In the genomic region with DNA sequence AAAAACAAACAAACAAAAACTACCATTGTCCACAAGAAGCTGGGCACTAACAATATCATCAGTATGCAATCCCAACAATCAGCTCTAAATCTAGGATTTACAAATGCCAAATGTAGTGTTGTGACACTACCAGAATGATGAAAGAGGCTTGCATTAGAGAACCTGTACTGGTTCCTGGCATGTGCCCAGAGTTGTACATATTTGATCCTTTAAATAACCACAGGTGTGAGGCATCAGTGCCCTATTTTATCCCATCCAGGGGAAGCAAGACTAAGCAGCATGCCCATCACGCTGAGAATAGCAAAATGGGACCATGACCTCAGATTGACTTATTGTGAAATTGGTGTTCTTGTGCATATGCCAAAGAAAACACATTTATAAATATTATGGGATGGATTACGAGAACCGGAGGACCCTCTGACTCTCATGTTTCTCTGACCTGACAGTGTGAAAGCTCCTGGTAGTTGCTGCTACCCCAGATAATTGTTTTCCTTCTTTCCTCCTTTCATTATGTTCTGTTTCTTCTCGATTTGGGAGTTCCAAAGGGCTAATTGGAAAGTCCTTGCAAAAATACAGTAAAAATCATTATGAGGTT, we compare ENCODE assay signal across 18 mouse cellular contexts.
A peak's percentile ranks its signal among the peaks of the same experiment; 100 is the strongest.
DNase-seq lines count a peak whose midpoint lies in the region; ATAC-seq and TF ChIP-seq lines count a peak whose summit lies in the region.
"Had no signal": no experiment of that assay in that cellular context is flagged by ENCODE, and none has a peak within 500 bp of the region (broad histone marks: within the 10 kb centered on the region; RNA-seq: fewer than 3 reads in every experiment).

No protein-coding gene starts in this region.

- no peak for TF ChIP-seq POLR2A in liver, adult 2 months (IDR thresholded peaks at IDR 0.05; ENCODE audit: extremely low read depth, insufficient read depth, low read length)

- TF ChIP-seq CTCF in liver, adult 2 months (IDR thresholded peaks at IDR 0.05; ENCODE audit: low read depth, low read length): no peak

- H3K79me2 ChIP-seq in liver, adult 2 months (ENCODE audit: control insufficient read depth, insufficient read depth, low read length): no peaks in the 10 kb centered on the region

- H3K4me3 ChIP-seq in embryonic facial prominence, embryonic 14.5 days (ENCODE audit: low read depth, low read length): no peak overlapping the region
- no peak overlapping the region for H3K4me3 ChIP-seq in embryonic facial prominence, embryonic 10.5 days
- H3K4me3 ChIP-seq in liver, adult 2 months (ENCODE audit: insufficient read depth, low read depth, low read length): no peak overlapping the region
- H3K4me3 ChIP-seq in liver, embryonic 12.5 days: no peak overlapping the region
- H3K4me3 ChIP-seq: forebrain, embryonic 12.5 days; heart, adult 2 months; hindbrain, embryonic 12.5 days; limb, embryonic 15.5 days had no signal

- H3K4me1 ChIP-seq in embryonic facial prominence, embryonic 14.5 days (ENCODE audit: control insufficient read depth, insufficient read depth, low read length): no peaks in the 10 kb centered on the region
- H3K4me1 ChIP-seq in embryonic facial prominence, embryonic 10.5 days: no peaks in the 10 kb centered on the region
- H3K4me1 ChIP-seq in liver, adult 2 months (ENCODE audit: control insufficient read depth, insufficient read depth, low read length): peaks cover 6% of the 10 kb centered on the region; the same call in 1 of the 2 replicates
- H3K4me1 ChIP-seq in liver, embryonic 12.5 days: no peaks in the 10 kb centered on the region
- H3K4me1 ChIP-seq: hindbrain, embryonic 12.5 days; limb, embryonic 15.5 days had no signal

- peak; percentile 42 for DNase-seq in embryonic facial prominence, embryonic 14.5 days (ENCODE audit: low spot score)
- no peak for DNase-seq in embryonic facial prominence, embryonic 10.5 days (ENCODE audit: low spot score)
- peak; percentile 97 for DNase-seq in liver, adult 2 months (ENCODE audit: extremely low read depth, low read depth, low spot score)
- DNase-seq in fat pad, adult 2 months (ENCODE audit: extremely low read depth, low read depth, low spot score): peak; percentile 70
- DNase-seq in lung, postnatal 25 days (ENCODE audit: low spot score): peak; percentile 37
- DNase-seq in right cerebral cortex, postnatal 4 days: no peak
- DNase-seq: adrenal gland, postnatal 14 days; cerebellum, adult 9-10 months; gastrocnemius, postnatal 10 days; heart, adult 2 months; kidney, postnatal 4 days; midbrain, embryonic 14.5 days; thymus, postnatal 14 days had no signal

- no peaks in the 10 kb centered on the region for H3K36me3 ChIP-seq in embryonic facial prominence, embryonic 14.5 days (ENCODE audit: control insufficient read depth, insufficient read depth, low read length)
- H3K36me3 ChIP-seq in embryonic facial prominence, embryonic 10.5 days (replicated peaks): no peaks in the 10 kb centered on the region
- H3K36me3 ChIP-seq in liver, adult 2 months (ENCODE audit: control insufficient read depth, insufficient read depth, low read length): no peaks in the 10 kb centered on the region
- no peaks in the 10 kb centered on the region for H3K36me3 ChIP-seq in liver, embryonic 12.5 days
- H3K36me3 ChIP-seq: forebrain, embryonic 12.5 days; hindbrain, embryonic 12.5 days; limb, embryonic 15.5 days had no signal

- H3K4me2 ChIP-seq in embryonic facial prominence, embryonic 14.5 days (ENCODE audit: low read depth, low read length): no peak overlapping the region
- H3K4me2 ChIP-seq in liver, embryonic 12.5 days: no peak overlapping the region
- H3K4me2 ChIP-seq: forebrain, embryonic 12.5 days; hindbrain, embryonic 12.5 days; limb, embryonic 15.5 days had no signal

- 46% methylated on average over 4 of the region's 4 CpGs for WGBS in embryonic facial prominence, embryonic 14.5 days
- WGBS in embryonic facial prominence, embryonic 10.5 days: 70% methylated on average over 4 of the region's 4 CpGs
- 8% methylated on average over 4 of the region's 4 CpGs for WGBS in liver, adult 2 months
- 56% methylated on average over 4 of the region's 4 CpGs for whole genome bisulfite sequencing in liver, embryonic 12.5 days (ENCODE audit: insufficient replicate concordance)

- no peak overlapping the region for H3K9ac ChIP-seq in embryonic facial prominence, embryonic 14.5 days (ENCODE audit: low read depth, low read length)
- H3K9ac ChIP-seq in liver, adult 2 months (ENCODE audit: low read depth, low read length): no peak overlapping the region
- no peak overlapping the region for H3K9ac ChIP-seq in liver, embryonic 12.5 days
- H3K9ac ChIP-seq: forebrain, embryonic 12.5 days; hindbrain, embryonic 12.5 days; limb, embryonic 15.5 days had no signal

- no peaks in the 10 kb centered on the region for H3K27me3 ChIP-seq in embryonic facial prominence, embryonic 14.5 days (replicated peaks; ENCODE audit: control insufficient read depth, insufficient read depth, low read length)
- no peaks in the 10 kb centered on the region for H3K27me3 ChIP-seq in embryonic facial prominence, embryonic 10.5 days (replicated peaks; ENCODE audit: low read depth, poor library complexity, severe bottlenecking)
- no peaks in the 10 kb centered on the region for H3K27me3 ChIP-seq in liver, adult 2 months (ENCODE audit: control insufficient read depth, insufficient read depth, low read length)
- H3K27me3 ChIP-seq in liver, embryonic 12.5 days (replicated peaks): no peaks in the 10 kb centered on the region
- H3K27me3 ChIP-seq: forebrain, embryonic 12.5 days; hindbrain, embryonic 12.5 days; limb, embryonic 15.5 days had no signal

- no peak overlapping the region for H3K27ac ChIP-seq in embryonic facial prominence, embryonic 14.5 days (replicated peaks; ENCODE audit: low read depth, low read length)
- no peak overlapping the region for H3K27ac ChIP-seq in embryonic facial prominence, embryonic 10.5 days (replicated peaks)
- H3K27ac ChIP-seq in liver, adult 2 months (replicated peaks; ENCODE audit: insufficient read depth, low read depth, low read length): no peak overlapping the region
- no peak overlapping the region for H3K27ac ChIP-seq in liver, embryonic 12.5 days
- H3K27ac ChIP-seq: forebrain, embryonic 12.5 days; heart, adult 2 months; hindbrain, embryonic 12.5 days; limb, embryonic 15.5 days had no signal

- no peak; the same call in 1 of the 2 replicates for ATAC-seq in embryonic facial prominence, embryonic 14.5 days (ENCODE audit: low read depth)
- ATAC-seq in liver, embryonic 12.5 days: no peak
- ATAC-seq: intestine, postnatal 0 days had no signal

- H3K9me3 ChIP-seq in embryonic facial prominence, embryonic 14.5 days (ENCODE audit: control insufficient read depth, low read length): no peaks in the 10 kb centered on the region
- no peaks in the 10 kb centered on the region for H3K9me3 ChIP-seq in embryonic facial prominence, embryonic 10.5 days
- no peaks in the 10 kb centered on the region for H3K9me3 ChIP-seq in liver, embryonic 12.5 days (replicated peaks)
- H3K9me3 ChIP-seq: forebrain, embryonic 12.5 days; hindbrain, embryonic 12.5 days; limb, embryonic 15.5 days had no signal

Comparison
In these comparisons a context has a peak if more than half of its experiments do, and no peak if none do; other contexts are left out.
1. DNase-seq: peak in embryonic facial prominence, embryonic 14.5 days (single experiment), liver, adult 2 months (single experiment), fat pad, adult 2 months (single experiment) and lung, postnatal 25 days (single experiment); none in embryonic facial prominence, embryonic 10.5 days (single experiment) and right cerebral cortex, postnatal 4 days (single experiment).